Mouse (Mus musculus) stomach, postnatal 0 days (tissue): ENCODE data around the gene Trafd1.

ENCODE experiments used
- CTCF ChIP-seq: IDR thresholded peaks from 2 replicates; pipeline ENCODE4 v1.5.1; 2016; ENCODE audit warnings: antibody characterized with exemption, low read depth, mild to moderate bottlenecking, moderate library complexity
- EP300 ChIP-seq: optimal IDR thresholded peaks from 2 replicates; pipeline ENCODE3; 2016; ENCODE audit warnings: antibody characterized with exemption

DNA sequence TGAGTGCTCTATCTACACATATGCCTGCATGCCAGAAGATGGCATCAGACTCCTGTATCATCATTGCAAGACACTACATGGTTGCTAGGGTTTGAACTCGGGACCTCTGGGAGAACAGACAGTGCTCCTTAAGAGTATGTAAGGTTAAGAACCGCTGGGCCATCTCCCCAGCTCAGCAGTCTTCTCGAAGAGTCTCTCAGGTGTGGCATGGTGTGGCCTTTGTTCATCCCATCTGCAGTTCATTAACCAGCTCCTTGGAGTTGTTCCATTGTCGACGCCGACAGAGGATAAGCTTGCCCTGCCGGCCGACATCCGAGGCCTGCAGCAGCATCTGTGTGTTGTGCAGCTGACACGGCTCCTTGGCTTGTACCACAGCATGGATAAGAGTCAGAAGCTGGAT, 37.9 kb upstream of the Trafd1 start:
- TF ChIP-seq EP300, result no peak
- no peak for TF ChIP-seq CTCF
